Mouse (Mus musculus): ENCODE measurements around the gene Ltbp3. TPM values are rescaled to one million over a fixed set of nuclear protein-coding genes. Genes with fewer than 3 reads are reported as not detected.
A peak's percentile ranks its signal among the peaks of the same experiment; 100 is the strongest.

The Ltbp3 gene
- polyA plus RNA-seq, 1 experiment from 2014 or later, result 9.5 TPM

DNA sequence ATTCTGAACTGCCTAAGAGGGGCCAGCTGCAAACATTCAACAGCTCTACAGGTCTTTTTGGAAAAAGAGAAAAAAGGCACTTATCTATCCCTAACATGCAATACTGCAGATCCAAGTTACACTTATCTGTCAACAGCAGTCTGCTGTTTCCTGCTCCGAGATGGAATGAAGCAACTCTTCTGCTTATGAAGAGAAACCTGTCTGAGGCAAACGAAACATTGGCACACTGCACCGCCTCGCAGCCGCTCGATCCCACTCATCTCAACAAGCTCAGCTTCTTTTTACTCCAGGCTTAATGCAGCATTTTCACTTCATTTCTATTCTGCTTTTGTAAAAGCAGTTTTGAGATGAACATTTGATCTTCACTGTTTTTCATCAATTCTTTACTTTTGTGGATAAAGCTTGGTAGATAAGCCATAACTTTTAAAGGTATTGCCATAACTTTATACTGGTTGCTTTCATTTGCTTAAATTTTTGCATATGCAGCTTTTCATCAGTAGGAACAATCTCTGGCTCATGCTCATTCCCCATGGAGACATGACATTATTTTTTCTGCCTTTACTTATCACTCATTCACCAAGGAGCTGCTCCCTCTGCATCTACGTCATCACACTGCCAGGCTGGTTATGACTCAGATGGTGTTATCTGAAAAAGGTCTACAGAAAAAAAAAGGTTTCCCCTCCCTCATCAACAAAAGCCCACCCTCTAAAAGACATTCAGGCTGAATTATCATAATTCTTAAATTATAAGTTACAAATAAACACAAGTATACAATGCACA is 58.2 kb downstream of the Ltbp3 start:
- Histone ChIP-seq H3K4me2 (replicated peaks) (peak overlapping the region; percentile 97), H3K9me3 (no peaks in the 10 kb centered on the region), H3K36me3 (peaks cover 39% of the 10 kb centered on the region), H3K4me1 (replicated peaks) (peaks cover 45% of the 10 kb centered on the region), H3K9ac (replicated peaks) (peak overlapping the region; percentile 86), H3K27ac (peak overlapping the region; percentile 49; the same call in 1 of the 2 replicates), H3K4me3 (replicated peaks) (peak overlapping the region; percentile 99), H3K27me3 (no peaks in the 10 kb centered on the region)
- WGBS, result 1% methylated on average over 7 of the region's 7 CpGs
- ATAC-seq, result no peak

GRCm38 (mm10) chr19:5799566-5800349 is 59.1 kb downstream of the Ltbp3 start:
- peak overlapping the region; percentile 97 for H3K4me2 ChIP-seq (replicated peaks)
- no peaks in the 10 kb centered on the region for H3K9me3 ChIP-seq
- 0% methylated on average over 10 of the region's 10 CpGs for WGBS
- H3K27ac ChIP-seq, result peak overlapping the region; percentile 100
- peak overlapping the region; percentile 99 for H3K9ac ChIP-seq (replicated peaks)
- peak overlapping the region; percentile 99 for H3K4me3 ChIP-seq (replicated peaks)
- H3K36me3 ChIP-seq, result peaks cover 37% of the 10 kb centered on the region
- no peaks in the 10 kb centered on the region for H3K27me3 ChIP-seq
- ATAC-seq, result no peak
- peaks cover 49% of the 10 kb centered on the region for H3K4me1 ChIP-seq (replicated peaks)

DNA sequence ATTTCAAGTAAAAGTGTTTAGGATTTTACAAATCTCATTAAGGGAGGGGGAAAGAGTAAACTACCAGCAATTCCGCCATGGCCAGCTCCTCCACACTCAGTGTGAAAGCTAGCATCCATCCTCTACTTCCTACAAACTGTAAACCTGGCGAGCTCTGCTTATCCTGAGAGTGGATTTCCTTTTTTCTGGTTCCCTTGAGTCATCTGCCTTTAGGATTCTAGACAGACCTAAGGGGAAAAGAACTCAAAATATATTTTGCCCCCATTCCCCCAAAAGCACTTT is 59.6 kb downstream of the Ltbp3 start:
- Histone ChIP-seq H3K36me3 (peaks cover 32% of the 10 kb centered on the region), H3K4me3 (replicated peaks) (peak overlapping the region; percentile 99), H3K4me2 (replicated peaks) (peak overlapping the region; percentile 97), H3K27ac (peak overlapping the region; percentile 100), H3K27me3 (no peaks in the 10 kb centered on the region), H3K9ac (replicated peaks) (peak overlapping the region; percentile 99), H3K9me3 (no peaks in the 10 kb centered on the region), H3K4me1 (replicated peaks) (peaks cover 49% of the 10 kb centered on the region)
- WGBS, result 2% methylated on average over 2 of the region's 2 CpGs
- no peak for ATAC-seq

DNA sequence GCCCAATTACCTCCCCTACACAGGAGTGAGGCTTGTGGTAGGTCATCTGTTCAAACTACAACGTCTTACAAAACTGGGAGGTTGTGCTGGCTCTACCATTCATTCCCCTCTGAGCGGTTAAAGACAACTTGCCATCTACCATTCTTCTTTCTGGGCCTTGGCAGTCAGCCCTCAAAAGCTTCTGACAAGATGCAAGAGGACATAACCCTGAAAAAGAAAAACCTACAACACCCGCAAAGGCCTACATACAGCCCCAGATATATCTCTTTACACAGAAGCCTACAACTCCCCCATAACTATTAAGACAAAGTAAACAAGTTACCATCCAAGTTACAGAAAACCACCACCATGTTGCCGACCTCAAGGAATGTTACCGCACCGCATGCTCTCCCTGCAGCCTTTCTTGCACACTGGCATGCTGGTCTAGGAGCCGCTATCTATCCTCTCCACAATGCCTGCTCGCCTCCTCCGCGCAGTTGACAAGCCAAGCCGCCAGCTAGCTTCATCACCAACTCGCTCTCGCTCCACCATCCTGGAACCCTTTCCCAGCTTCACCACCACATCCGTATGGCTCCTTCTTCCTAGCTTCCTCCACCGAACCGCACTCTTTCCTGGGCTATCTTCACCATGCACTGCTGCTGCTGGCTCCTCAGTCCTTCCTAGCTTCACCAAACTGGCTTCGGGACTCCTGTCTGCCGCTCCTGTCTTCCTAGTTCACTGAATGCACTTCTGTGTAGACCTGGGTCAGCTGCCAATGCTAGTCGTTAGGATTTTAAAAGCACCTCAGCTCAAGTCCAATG is 60.1 kb downstream of the Ltbp3 start:
- peaks cover 26% of the 10 kb centered on the region for H3K36me3 ChIP-seq
- no peaks in the 10 kb centered on the region for H3K9me3 ChIP-seq
- peak overlapping the region; percentile 100 for H3K27ac ChIP-seq
- H3K4me2 ChIP-seq (replicated peaks), result peak overlapping the region; percentile 97
- peak overlapping the region; percentile 99 for H3K4me3 ChIP-seq (replicated peaks)
- H3K9ac ChIP-seq (replicated peaks), result peak overlapping the region; percentile 99
- WGBS, result 0% methylated on average over 19 of the region's 19 CpGs
- H3K4me1 ChIP-seq (replicated peaks), result peaks cover 45% of the 10 kb centered on the region
- no peak for ATAC-seq
- no peaks in the 10 kb centered on the region for H3K27me3 ChIP-seq

DNA sequence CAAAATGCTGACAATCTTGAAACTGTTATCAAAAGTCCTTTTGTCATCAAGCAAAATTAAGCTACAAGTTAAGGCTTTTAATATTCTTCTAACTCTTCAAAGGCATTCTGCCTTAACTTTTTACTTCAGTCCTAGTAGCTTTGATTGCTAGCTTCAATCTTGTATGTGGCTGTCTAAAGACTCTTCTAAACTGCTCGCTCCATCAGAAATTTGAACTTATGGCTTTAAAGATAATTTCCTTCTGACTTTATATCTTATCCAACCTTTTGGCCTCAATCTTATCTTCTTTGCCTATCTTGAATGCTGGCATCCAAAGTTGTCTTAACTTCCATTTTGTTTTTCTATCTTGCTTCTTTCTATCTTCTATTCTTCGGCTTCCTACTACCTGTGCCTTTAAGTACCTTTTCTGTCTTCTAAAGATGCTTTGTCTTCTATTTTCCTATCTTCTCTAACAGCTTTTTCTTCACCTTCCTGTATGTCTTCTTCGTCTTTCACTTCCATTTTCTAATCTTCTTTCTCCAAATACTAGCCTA is 60.8 kb downstream of the Ltbp3 start:
- Histone ChIP-seq H3K9ac (replicated peaks) (peak overlapping the region; percentile 99), H3K4me1 (replicated peaks) (peaks cover 45% of the 10 kb centered on the region), H3K36me3 (peaks cover 20% of the 10 kb centered on the region), H3K4me3 (replicated peaks) (peak overlapping the region; percentile 99), H3K4me2 (replicated peaks) (peak overlapping the region; percentile 97), H3K27ac (peak overlapping the region; percentile 100), H3K9me3 (no peaks in the 10 kb centered on the region), H3K27me3 (no peaks in the 10 kb centered on the region)
- no peak for ATAC-seq
- 7% methylated on average over 3 of the region's 3 CpGs for WGBS

GRCm38 (mm10) chr19:5802011-5802786 is 61.5 kb downstream of the Ltbp3 start:
- H3K27me3 ChIP-seq, result no peaks in the 10 kb centered on the region
- peaks cover 44% of the 10 kb centered on the region for H3K4me1 ChIP-seq (replicated peaks)
- peak overlapping the region; percentile 99 for H3K4me3 ChIP-seq (replicated peaks)
- under 1% methylated on average over 25 of the region's 25 CpGs for WGBS
- H3K27ac ChIP-seq, result peak overlapping the region; percentile 100
- ATAC-seq, result no peak
- H3K9ac ChIP-seq (replicated peaks), result peak overlapping the region; percentile 99
- H3K9me3 ChIP-seq, result no peaks in the 10 kb centered on the region
- H3K4me2 ChIP-seq (replicated peaks), result peak overlapping the region; percentile 97
- H3K36me3 ChIP-seq, result peaks cover 13% of the 10 kb centered on the region

GRCm38 (mm10) chr19:5802787-5803040 is 62.0 kb downstream of the Ltbp3 start:
- Histone ChIP-seq H3K4me2 (replicated peaks) (peak overlapping the region; percentile 82), H3K27me3 (no peaks in the 10 kb centered on the region), H3K4me3 (replicated peaks) (peak overlapping the region; percentile 99), H3K36me3 (peaks cover 8% of the 10 kb centered on the region), H3K27ac (peak overlapping the region; percentile 100), H3K4me1 (replicated peaks) (peaks cover 41% of the 10 kb centered on the region), H3K9ac (replicated peaks) (peak overlapping the region; percentile 89), H3K9me3 (no peaks in the 10 kb centered on the region)
- WGBS, result under 1% methylated on average over 4 of the region's 4 CpGs
- ATAC-seq, result no peak

GRCm38 (mm10) chr19:5803041-5803880 is 62.6 kb downstream of the Ltbp3 start:
- Histone ChIP-seq H3K27me3 (no peaks in the 10 kb centered on the region), H3K9ac (replicated peaks) (peak overlapping the region; percentile 89), H3K4me3 (replicated peaks) (peak overlapping the region; percentile 99), H3K9me3 (no peaks in the 10 kb centered on the region), H3K36me3 (peaks cover 5% of the 10 kb centered on the region), H3K27ac (peak overlapping the region; percentile 100), H3K4me2 (replicated peaks) (peak overlapping the region; percentile 82), H3K4me1 (replicated peaks) (peaks cover 40% of the 10 kb centered on the region)
- under 1% methylated on average over 66 of the region's 67 CpGs for WGBS
- ATAC-seq, result peak; percentile 98

DNA sequence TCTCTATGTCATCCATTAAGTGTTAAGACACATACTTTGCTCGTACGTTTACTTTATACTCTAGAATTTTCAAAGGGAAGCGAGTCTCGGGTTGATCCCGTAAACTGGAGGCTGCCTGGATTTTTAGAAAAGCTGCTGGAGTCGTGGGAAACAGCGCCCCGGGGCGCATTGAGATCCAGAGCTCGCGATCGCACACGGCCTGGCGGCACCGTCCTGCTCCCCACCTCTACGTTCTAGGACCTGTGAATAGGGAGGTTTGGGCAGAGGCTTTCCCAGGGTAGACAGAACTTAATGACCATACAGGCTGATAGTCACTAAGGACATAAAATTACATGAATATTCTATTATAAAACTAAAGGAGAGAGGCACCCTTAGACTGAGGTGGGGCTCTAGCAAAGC is 63.2 kb downstream of the Ltbp3 start:
- Histone ChIP-seq H3K27ac (peak overlapping the region; percentile 100), H3K9me3 (no peaks in the 10 kb centered on the region), H3K4me1 (replicated peaks) (peaks cover 44% of the 10 kb centered on the region), H3K9ac (replicated peaks) (peak overlapping the region; percentile 69), H3K4me2 (replicated peaks) (peak overlapping the region; percentile 82), H3K4me3 (replicated peaks) (peak overlapping the region; percentile 99), H3K36me3 (no peaks in the 10 kb centered on the region), H3K27me3 (no peaks in the 10 kb centered on the region)
- ATAC-seq, result peak; percentile 53
- WGBS, result 1% methylated on average over 16 of the region's 16 CpGs

GRCm38 (mm10) chr19:5804371-5804899 is 63.7 kb downstream of the Ltbp3 start:
- Histone ChIP-seq H3K4me3 (replicated peaks) (no peak overlapping the region), H3K27ac (peak overlapping the region; percentile 100), H3K27me3 (no peaks in the 10 kb centered on the region), H3K9ac (replicated peaks) (peak overlapping the region; percentile 69), H3K4me2 (replicated peaks) (peak overlapping the region; percentile 82), H3K4me1 (replicated peaks) (peaks cover 46% of the 10 kb centered on the region), H3K9me3 (no peaks in the 10 kb centered on the region), H3K36me3 (no peaks in the 10 kb centered on the region)
- no peak for ATAC-seq
- WGBS, result 39% methylated on average over 8 of the region's 8 CpGs
